Mouse (Mus musculus): ENCODE data around the gene Abca9. TPM values are rescaled to one million over a fixed set of nuclear protein-coding genes. Genes with fewer than 3 reads are reported as not detected.

The Abca9 gene
- total and polyA plus RNA-seq, 3 experiments: 3.0 to 12.5 (median 9.3) TPM

GRCm38 (mm10) chr11:110147640-110148039, 20.4 kb downstream of the Abca9 start:
- intact Hi-C loops (cut with DNase I): no loop called here
- Histone ChIP-seq H3K36me3 (ENCODE audit: control insufficient read depth, insufficient read depth, low read length) (no peaks in the 10 kb centered on the region), H3K27me3 (ENCODE audit: control insufficient read depth, insufficient read depth, low read length) (no peaks in the 10 kb centered on the region), H3K9ac (ENCODE audit: low read depth, low read length) (no peak overlapping the region), H3K27ac (no peak overlapping the region), H3K4me1 (ENCODE audit: control insufficient read depth, insufficient read depth, low read length) (no peaks in the 10 kb centered on the region), H3K79me2 (replicated peaks; ENCODE audit: control insufficient read depth, insufficient read depth, low read length) (no peaks in the 10 kb centered on the region), H3K4me3 (no peak overlapping the region)
- 86% methylated on average over 5 of the region's 5 CpGs for WGBS
- TF ChIP-seq EP300 (IDR thresholded peaks at IDR 0.05; ENCODE audit: insufficient read depth, low read depth, low read length): no peak
- TF ChIP-seq CTCF (IDR thresholded peaks at IDR 0.05): no peak
- no peak for TF ChIP-seq POLR2A (IDR thresholded peaks at IDR 0.05; ENCODE audit: insufficient read depth, low read depth, low read length)
- no peak for DNase-seq

GRCm38 (mm10) chr11:110145421-110145820, 22.6 kb downstream of the Abca9 start:
- TF ChIP-seq EP300 (IDR thresholded peaks at IDR 0.05; ENCODE audit: insufficient read depth, low read depth, low read length) (no peak), CTCF (IDR thresholded peaks at IDR 0.05) (no peak), POLR2A (IDR thresholded peaks at IDR 0.05; ENCODE audit: insufficient read depth, low read depth, low read length) (no peak)
- Histone ChIP-seq H3K4me1 (ENCODE audit: control insufficient read depth, insufficient read depth, low read length) (no peaks in the 10 kb centered on the region), H3K27ac (no peak overlapping the region), H3K9ac (ENCODE audit: low read depth, low read length) (no peak overlapping the region), H3K27me3 (ENCODE audit: control insufficient read depth, insufficient read depth, low read length) (no peaks in the 10 kb centered on the region), H3K36me3 (ENCODE audit: control insufficient read depth, insufficient read depth, low read length) (no peaks in the 10 kb centered on the region), H3K4me3 (no peak overlapping the region), H3K79me2 (replicated peaks; ENCODE audit: control insufficient read depth, insufficient read depth, low read length) (no peaks in the 10 kb centered on the region)
- WGBS: 75% methylated on average over 11 of the region's 11 CpGs
- intact Hi-C loops (cut with DNase I): no loop called here
- DNase-seq: no peak

- Histone ChIP-seq H3K4me1 (ENCODE audit: control insufficient read depth, insufficient read depth, low read length) (no peaks in the 10 kb centered on the region; the same call in 1 of the 2 replicates), H3K27me3 (ENCODE audit: control insufficient read depth, insufficient read depth, low read length) (no peaks in the 10 kb centered on the region), H3K27ac (no peak overlapping the region), H3K79me2 (replicated peaks; ENCODE audit: control insufficient read depth, insufficient read depth, low read length) (no peaks in the 10 kb centered on the region), H3K9ac (ENCODE audit: low read depth, low read length) (no peak overlapping the region), H3K36me3 (ENCODE audit: control insufficient read depth, insufficient read depth, low read length) (0 out of 2 replicates have a peak, but pooled peaks cover 2% of the 10 kb centered on the region), H3K4me3 (no peak overlapping the region)
- WGBS: 51% methylated on average over 5 of the region's 5 CpGs
- intact Hi-C loops (cut with DNase I): no loop called here
- DNase-seq: no peak
- no peak for TF ChIP-seq CTCF (IDR thresholded peaks at IDR 0.05)
- TF ChIP-seq POLR2A (IDR thresholded peaks at IDR 0.05; ENCODE audit: insufficient read depth, low read depth, low read length): no peak
- no peak for TF ChIP-seq EP300 (IDR thresholded peaks at IDR 0.05; ENCODE audit: insufficient read depth, low read depth, low read length)
These were observed 37.2 kb downstream of the Abca9 start for GRCm38 (mm10) chr11:110130760-110131159.

GRCm38 (mm10) chr11:110111137-110111536, 56.9 kb downstream of the Abca9 start:
- no peaks in the 10 kb centered on the region for H3K4me1 ChIP-seq (ENCODE audit: control insufficient read depth, insufficient read depth, low read length)
- no peak for DNase-seq
- no peaks in the 10 kb centered on the region for H3K79me2 ChIP-seq (replicated peaks; ENCODE audit: control insufficient read depth, insufficient read depth, low read length)
- no peak overlapping the region for H3K27ac ChIP-seq
- 50% methylated on average over 4 of the region's 4 CpGs for WGBS
- H3K4me3 ChIP-seq: no peak overlapping the region
- no peaks in the 10 kb centered on the region for H3K36me3 ChIP-seq (ENCODE audit: control insufficient read depth, insufficient read depth, low read length)
- TF ChIP-seq EP300 (IDR thresholded peaks at IDR 0.05; ENCODE audit: insufficient read depth, low read depth, low read length) (no peak), CTCF (IDR thresholded peaks at IDR 0.05) (peak; percentile 39)
- H3K9ac ChIP-seq (ENCODE audit: low read depth, low read length): no peak overlapping the region
- no peaks in the 10 kb centered on the region for H3K27me3 ChIP-seq (ENCODE audit: control insufficient read depth, insufficient read depth, low read length)
- intact Hi-C loops (cut with DNase I): no loop called here

- intact Hi-C loops (cut with DNase I): no loop called here
- no peak overlapping the region for H3K4me3 ChIP-seq
- H3K27me3 ChIP-seq (ENCODE audit: control insufficient read depth, insufficient read depth, low read length): no peaks in the 10 kb centered on the region
- no peaks in the 10 kb centered on the region; the same call in 1 of the 2 replicates for H3K4me1 ChIP-seq (ENCODE audit: control insufficient read depth, insufficient read depth, low read length)
- H3K27ac ChIP-seq: no peak overlapping the region
- DNase-seq: no peak
- no peak overlapping the region for H3K9ac ChIP-seq (ENCODE audit: low read depth, low read length)
- no peaks in the 10 kb centered on the region for H3K36me3 ChIP-seq (ENCODE audit: control insufficient read depth, insufficient read depth, low read length)
- TF ChIP-seq CTCF (IDR thresholded peaks at IDR 0.05) (no peak), EP300 (IDR thresholded peaks at IDR 0.05; ENCODE audit: insufficient read depth, low read depth, low read length) (no peak), POLR2A (IDR thresholded peaks at IDR 0.05; ENCODE audit: insufficient read depth, low read depth, low read length) (no peak)
- 86% methylated on average over 7 of the region's 7 CpGs for WGBS
- H3K79me2 ChIP-seq (replicated peaks; ENCODE audit: control insufficient read depth, insufficient read depth, low read length): no peaks in the 10 kb centered on the region
These were observed 66.6 kb downstream of the Abca9 start for GRCm38 (mm10) chr11:110101437-110101836.

- no peak overlapping the region for H3K27ac ChIP-seq
- peak; percentile 20 to 31 for DNase-seq
- intact Hi-C loops (cut with DNase I): loop anchor here (10.0 kb wide), 1 partner anchor 204 kb away; no protein-coding TSS in a partner anchor
These were observed 69.1 kb downstream of the Abca9 start for GRCm38 (mm10) chr11:110098901-110099300.

More at GRCm38 (mm10) chr11:110098901-110099300, 69.1 kb downstream of the Abca9 start:
- Histone ChIP-seq H3K27me3 (ENCODE audit: control insufficient read depth, insufficient read depth, low read length) (no peaks in the 10 kb centered on the region), H3K36me3 (ENCODE audit: control insufficient read depth, insufficient read depth, low read length) (no peaks in the 10 kb centered on the region), H3K9ac (ENCODE audit: low read depth, low read length) (no peak overlapping the region), H3K4me1 (ENCODE audit: control insufficient read depth, insufficient read depth, low read length) (no peaks in the 10 kb centered on the region; the same call in 1 of the 2 replicates), H3K79me2 (replicated peaks; ENCODE audit: control insufficient read depth, insufficient read depth, low read length) (no peaks in the 10 kb centered on the region), H3K4me3 (no peak overlapping the region)
- 29% methylated on average over 4 of the region's 4 CpGs for WGBS
- TF ChIP-seq POLR2A (IDR thresholded peaks at IDR 0.05; ENCODE audit: insufficient read depth, low read depth, low read length): no peak
- TF ChIP-seq EP300 (IDR thresholded peaks at IDR 0.05; ENCODE audit: insufficient read depth, low read depth, low read length): no peak
- TF ChIP-seq CTCF (IDR thresholded peaks at IDR 0.05): no peak

All from heart, adult 2 months (tissue).